Mouse (Mus musculus) liver, adult 2 months (tissue): ENCODE results near the gene Gale.

Source experiments
- CTCF ChIP-seq: fragments of 200-500 bp; IDR thresholded peaks from 2 replicates; pipeline ENCODE4 v1.5.1; 2011; ENCODE audit warnings: low read depth, low read length, control low read depth
- POLR2A ChIP-seq: fragments of 200-500 bp; IDR thresholded peaks from 2 replicates; pipeline ENCODE4 v1.6.1; 2011; ENCODE audit warnings: low read length, control low read depth; ENCODE audit not compliant: insufficient read depth; ENCODE audit errors: extremely low read depth

- no peak for TF ChIP-seq POLR2A
- TF ChIP-seq CTCF: no peak
Observed at GRCm38 (mm10) chr4:135966283-135966682, 2.8 kb downstream of the Gale start.
